Mouse (Mus musculus): ENCODE results near the gene Gm17304. TPM values are rescaled to one million over a fixed set of nuclear protein-coding genes. Genes with fewer than 3 reads are reported as not detected.

Gene Gm17304
- polyA plus RNA-seq, 1 experiment from 2014 or later = not detected

Other genes starting within 250 kb of the Gm17304 start
- not detected in 2 replicates for gene Barhl2, start 150.9 kb upstream of the Gm17304 start, polyA plus RNA-seq (2015; fragmentation: Nextera tagmentation; extraction: Ambion mirVana)
- 86.3 and 96.1 TPM in 2 replicates for gene Zfp644, start 88.2 kb downstream of the Gm17304 start, polyA plus RNA-seq (2015; fragmentation: Nextera tagmentation; extraction: Ambion mirVana)

Data from embryonic facial prominence, embryonic 13.5 days (tissue).